Mouse (Mus musculus) liver, embryonic 12.5 days (tissue): ENCODE results near the gene Gtf3c2. TPM values are rescaled to one million over a fixed set of nuclear protein-coding genes. Genes with fewer than 3 reads are reported as not detected.
A peak's percentile ranks its signal among the peaks of the same experiment; 100 is the strongest.

ENCODE experiments used
- ATAC-seq: fragments of 200-750 bp; cut with Nextera tagmentation; 2 replicates; pipeline ENCODE4 v1.8.0; 2017; ENCODE audit warnings: moderate number of reproducible peaks, mild to moderate bottlenecking, moderate library complexity
- H3K27ac ChIP-seq: fragments of 300-500 bp; sonication (generic); 2 replicates; pipeline ENCODE4 v1.5.1; 2016; ENCODE audit warnings: mild to moderate bottlenecking
- H3K27me3 ChIP-seq: fragments of 300-500 bp; sonication (generic); replicated peaks from 2 replicates; pipeline ENCODE4 v1.6.1; 2016; ENCODE audit warnings: mild to moderate bottlenecking, moderate library complexity
- H3K36me3 ChIP-seq: fragments of 300-500 bp; sonication (generic); 2 replicates; pipeline ENCODE4 v1.6.1; 2016; ENCODE audit warnings: mild to moderate bottlenecking, moderate library complexity
- H3K4me1 ChIP-seq: fragments of 300-500 bp; sonication (generic); 2 replicates; pipeline ENCODE4 v1.6.1; 2016
- H3K4me2 ChIP-seq: fragments of 300-500 bp; sonication (generic); 2 replicates; pipeline ENCODE4 v1.6.1; 2016; ENCODE audit warnings: mild to moderate bottlenecking, moderate library complexity
- H3K4me3 ChIP-seq: fragments of 300-500 bp; sonication (generic); 2 replicates; pipeline ENCODE4 v1.5.1; 2016; ENCODE audit warnings: mild to moderate bottlenecking, moderate library complexity
- H3K9ac ChIP-seq: fragments of 300-500 bp; sonication (generic); 2 replicates; pipeline ENCODE4 v1.6.1; 2016; ENCODE audit warnings: mild to moderate bottlenecking, moderate library complexity
- H3K9me3 ChIP-seq: fragments of 300-500 bp; sonication (generic); replicated peaks from 2 replicates; pipeline ENCODE4 v1.6.1; 2016; ENCODE audit warnings: mild to moderate bottlenecking, moderate library complexity
- WGBS: fragments of 180-500 bp; shearing (Covaris S2); methylation state at CpG from one replicate; pipeline ENCODE4 v1.1.7; 2016; ENCODE audit not compliant: insufficient replicate concordance; 5-methylcytosine and 5-hydroxymethylcytosine counted together
- polyA plus RNA-seq: library from polyadenylated mRNA; unstranded; fragments of >200 nt; fragmentation: Nextera tagmentation; extraction: Ambion mirVana; gene quantifications from 2 replicates; pipeline ENCODE4 v1.2.1, GENCODE M21; 2016

Gtf3c2 gene
- polyA plus RNA-seq, 1 experiment from 2014 or later, result 53.1 TPM

- Histone ChIP-seq H3K4me1 (peaks cover 21% of the 10 kb centered on the region), H3K27ac (no peak overlapping the region), H3K4me2 (no peak overlapping the region), H3K9ac (no peak overlapping the region), H3K9me3 (no peaks in the 10 kb centered on the region), H3K4me3 (no peak overlapping the region), H3K36me3 (peaks cover 98% of the 10 kb centered on the region), H3K27me3 (no peaks in the 10 kb centered on the region)
- 90% methylated on average over 4 of the region's 4 CpGs for WGBS
- ATAC-seq, result no peak
Measured at GRCm38 (mm10) chr5:31168630-31169029, 11.3 kb downstream of the Gtf3c2 start.

GRCm38 (mm10) chr5:31164878-31165277 lies 15.1 kb downstream of the Gtf3c2 start:
- WGBS, result 38% methylated on average over 1 of the region's 1 CpGs
- Histone ChIP-seq H3K4me1 (peaks cover 36% of the 10 kb centered on the region), H3K27me3 (no peaks in the 10 kb centered on the region), H3K36me3 (peaks cover 98% of the 10 kb centered on the region), H3K4me2 (peak overlapping the region; percentile 19), H3K9me3 (no peaks in the 10 kb centered on the region), H3K9ac (no peak overlapping the region; the same call in 1 of the 2 replicates), H3K27ac (peak overlapping the region; percentile 50; the same call in 1 of the 2 replicates), H3K4me3 (no peak overlapping the region)
- peak; percentile 81 for ATAC-seq

- Histone ChIP-seq H3K4me3 (no peak overlapping the region), H3K9ac (no peak overlapping the region), H3K36me3 (peaks cover 98% of the 10 kb centered on the region), H3K4me2 (no peak overlapping the region), H3K9me3 (no peaks in the 10 kb centered on the region), H3K4me1 (peaks cover 36% of the 10 kb centered on the region), H3K27me3 (no peaks in the 10 kb centered on the region), H3K27ac (no peak overlapping the region)
- ATAC-seq, result peak; percentile 65; the same call in 1 of the 2 replicates
Measured at GRCm38 (mm10) chr5:31162462-31162861, 17.5 kb downstream of the Gtf3c2 start.

GRCm38 (mm10) chr5:31154152-31154553 lies 25.8 kb downstream of the Gtf3c2 start, which contains the start of gene Mpv17:
Gene Mpv17 (minus strand): TSS chr5:31154251.
- Histone ChIP-seq H3K36me3 (peaks cover 46% of the 10 kb centered on the region), H3K4me2 (peak within 1 kb of the TSS; percentile 84), H3K27me3 (no peaks in the 10 kb centered on the region), H3K4me3 (peak within 1 kb of the TSS; percentile 72), H3K9ac (peak within 1 kb of the TSS; percentile 74), H3K4me1 (peaks cover 19% of the 10 kb centered on the region), H3K27ac (peak within 1 kb of the TSS; percentile 69), H3K9me3 (no peaks in the 10 kb centered on the region)
- WGBS, result 2% methylated on average over 19 of the region's 19 CpGs
- peak; percentile 91 for ATAC-seq

- H3K27ac ChIP-seq, result peak overlapping the region; percentile 69
- peaks cover 42% of the 10 kb centered on the region for H3K36me3 ChIP-seq
- H3K9me3 ChIP-seq, result no peaks in the 10 kb centered on the region
- peak overlapping the region; percentile 72 for H3K4me3 ChIP-seq
- peak overlapping the region; percentile 74 for H3K9ac ChIP-seq
- peak overlapping the region; percentile 84 for H3K4me2 ChIP-seq
- no peaks in the 10 kb centered on the region for H3K27me3 ChIP-seq
- 33% methylated on average over 6 of the region's 6 CpGs for WGBS
- ATAC-seq, result peak; percentile 19
- peaks cover 19% of the 10 kb centered on the region for H3K4me1 ChIP-seq
Measured at GRCm38 (mm10) chr5:31153516-31154151, 26.3 kb downstream of the Gtf3c2 start.

GRCm38 (mm10) chr5:31151746-31152145 lies 28.2 kb downstream of the Gtf3c2 start:
- no peak for ATAC-seq
- no peaks in the 10 kb centered on the region for H3K27me3 ChIP-seq
- 59% methylated on average over 3 of the region's 3 CpGs for WGBS

GRCm38 (mm10) chr5:31149781-31150180 lies 30.2 kb downstream of the Gtf3c2 start:
- Histone ChIP-seq H3K4me1 (peaks cover 13% of the 10 kb centered on the region), H3K36me3 (peaks cover 21% of the 10 kb centered on the region), H3K9ac (no peak overlapping the region), H3K4me3 (no peak overlapping the region), H3K9me3 (no peaks in the 10 kb centered on the region), H3K27ac (no peak overlapping the region), H3K27me3 (no peaks in the 10 kb centered on the region), H3K4me2 (no peak overlapping the region)
- WGBS, result 79% methylated on average over 4 of the region's 4 CpGs
- ATAC-seq, result no peak

More at GRCm38 (mm10) chr5:31151746-31152145, 28.2 kb downstream of the Gtf3c2 start:
- Histone ChIP-seq H3K27ac (no peak overlapping the region), H3K9me3 (no peaks in the 10 kb centered on the region), H3K36me3 (peaks cover 25% of the 10 kb centered on the region), H3K4me1 (peaks cover 19% of the 10 kb centered on the region), H3K4me3 (no peak overlapping the region), H3K4me2 (no peak overlapping the region), H3K9ac (no peak overlapping the region)

- H3K27me3 ChIP-seq, result peaks cover 62% of the 10 kb centered on the region
- H3K9ac ChIP-seq, result no peak overlapping the region
- no peak overlapping the region for H3K4me3 ChIP-seq
- peaks cover 13% of the 10 kb centered on the region for H3K36me3 ChIP-seq
- WGBS, result 11% methylated on average over 9 of the region's 9 CpGs
- no peaks in the 10 kb centered on the region for H3K4me1 ChIP-seq
- ATAC-seq, result no peak
- H3K4me2 ChIP-seq, result no peak overlapping the region
- no peak overlapping the region for H3K27ac ChIP-seq
- H3K9me3 ChIP-seq, result no peaks in the 10 kb centered on the region
Measured at GRCm38 (mm10) chr5:31138968-31139425, 40.9 kb downstream of the Gtf3c2 start.

GRCm38 (mm10) chr5:31138241-31138967 lies 41.5 kb downstream of the Gtf3c2 start, which contains the start of gene Ucn:
Gene Ucn (minus strand): TSS chr5:31138829.
- Histone ChIP-seq H3K36me3 (peaks cover 12% of the 10 kb centered on the region; the same call in 1 of the 2 replicates), H3K4me1 (no peaks in the 10 kb centered on the region), H3K27me3 (peaks cover 68% of the 10 kb centered on the region), H3K9ac (no peak within 1 kb of the TSS), H3K4me2 (peak within 1 kb of the TSS; percentile 14; the same call in 1 of the 2 replicates), H3K9me3 (no peaks in the 10 kb centered on the region), H3K27ac (no peak within 1 kb of the TSS), H3K4me3 (0 out of 2 replicates have a peak within 1 kb of the TSS, but pooled peaks have one; percentile 6)
- 5% methylated on average over 52 of the region's 52 CpGs for WGBS
- ATAC-seq, result no peak

- Histone ChIP-seq H3K27ac (no peak overlapping the region), H3K27me3 (peaks cover 76% of the 10 kb centered on the region), H3K4me2 (0 out of 2 replicates have a peak overlapping the region, but pooled peaks have one; percentile 14), H3K9ac (no peak overlapping the region), H3K9me3 (no peaks in the 10 kb centered on the region), H3K4me3 (0 out of 2 replicates have a peak overlapping the region, but pooled peaks have one; percentile 6), H3K4me1 (no peaks in the 10 kb centered on the region), H3K36me3 (peaks cover 10% of the 10 kb centered on the region; the same call in 1 of the 2 replicates)
- ATAC-seq, result no peak
- 2% methylated on average over 13 of the region's 13 CpGs for WGBS
Measured at GRCm38 (mm10) chr5:31137658-31138057, 42.3 kb downstream of the Gtf3c2 start.

- no peaks in the 10 kb centered on the region for H3K4me1 ChIP-seq
Measured at GRCm38 (mm10) chr5:31136730-31137424, 43.1 kb downstream of the Gtf3c2 start.

More at GRCm38 (mm10) chr5:31136730-31137424, 43.1 kb downstream of the Gtf3c2 start:
- no peaks in the 10 kb centered on the region for H3K9me3 ChIP-seq
- H3K27me3 ChIP-seq, result peaks cover 84% of the 10 kb centered on the region
- peaks cover 9% of the 10 kb centered on the region; the same call in 1 of the 2 replicates for H3K36me3 ChIP-seq
- H3K9ac ChIP-seq, result no peak overlapping the region
- no peak for ATAC-seq
- H3K4me2 ChIP-seq, result no peak overlapping the region
- WGBS, result 3% methylated on average over 33 of the region's 33 CpGs
- no peak overlapping the region for H3K27ac ChIP-seq
- no peak overlapping the region for H3K4me3 ChIP-seq
